In genomic region chr5:74897133-74897532, GRCm38 (mm10) we compare ENCODE assay signal across 14 mouse cellular contexts.
DNase-seq lines count a peak whose midpoint lies in the region; ATAC-seq and TF ChIP-seq lines count a peak whose summit lies in the region.
"Had no signal": no experiment of that assay in that cellular context is flagged by ENCODE, and none has a peak within 500 bp of the region (broad histone marks: within the 10 kb centered on the region; RNA-seq: fewer than 3 reads in every experiment).

No protein-coding gene starts in this region.

- ATAC-seq in heart, embryonic 11.5 days (replicated peaks; ENCODE audit: insufficient number of reproducible peaks, low FRiP score, low TSS enrichment), result no peak
- ATAC-seq in limb, embryonic 14.5 days (ENCODE audit: low FRiP score, low read depth), result no peak
- no peak for ATAC-seq in kidney, embryonic 14.5 days (ENCODE audit: low FRiP score, low TSS enrichment)
- ATAC-seq: hindbrain, embryonic 16.5 days; liver, embryonic 12.5 days had no signal

- H3K9me3 ChIP-seq in heart, embryonic 11.5 days (replicated peaks; ENCODE audit: control insufficient read depth, low read length), result no peaks in the 10 kb centered on the region
- no peaks in the 10 kb centered on the region for H3K9me3 ChIP-seq in limb, embryonic 14.5 days (ENCODE audit: control insufficient read depth, low read length)
- no peaks in the 10 kb centered on the region for H3K9me3 ChIP-seq in kidney, embryonic 14.5 days (ENCODE audit: control insufficient read depth, low read length)
- H3K9me3 ChIP-seq: forebrain, embryonic 10.5 days; liver, embryonic 12.5 days had no signal

- no peaks in the 10 kb centered on the region for H3K36me3 ChIP-seq in heart, embryonic 11.5 days (ENCODE audit: control insufficient read depth, insufficient read depth, low read length)
- no peaks in the 10 kb centered on the region for H3K36me3 ChIP-seq in limb, embryonic 14.5 days (ENCODE audit: control insufficient read depth, insufficient read depth, low read length)
- H3K36me3 ChIP-seq in kidney, embryonic 14.5 days (ENCODE audit: control insufficient read depth, insufficient read depth, low read length), result no peaks in the 10 kb centered on the region
- H3K36me3 ChIP-seq: forebrain, embryonic 10.5 days; liver, embryonic 12.5 days had no signal

- H3K4me1 ChIP-seq in heart, embryonic 11.5 days (ENCODE audit: control insufficient read depth, insufficient read depth, low read length), result no peaks in the 10 kb centered on the region
- no peaks in the 10 kb centered on the region for H3K4me1 ChIP-seq in brown adipose tissue, adult 24 weeks (ENCODE audit: control insufficient read depth, insufficient read depth, insufficient read length, low read length)
- 0 out of 2 replicates have a peak, but pooled peaks cover 10% of the 10 kb centered on the region for H3K4me1 ChIP-seq in limb, embryonic 14.5 days (ENCODE audit: control insufficient read depth, insufficient read depth, low read length)
- no peaks in the 10 kb centered on the region for H3K4me1 ChIP-seq in kidney, embryonic 14.5 days (ENCODE audit: control insufficient read depth, insufficient read depth, low read length)
- H3K4me1 ChIP-seq: liver, embryonic 12.5 days had no signal

- H3K4me2 ChIP-seq in heart, embryonic 11.5 days, result no peak overlapping the region
- no peak overlapping the region for H3K4me2 ChIP-seq in limb, embryonic 14.5 days (replicated peaks; ENCODE audit: low read depth, low read length, severe bottlenecking)
- H3K4me2 ChIP-seq in kidney, embryonic 14.5 days (replicated peaks; ENCODE audit: low read depth, low read length), result no peak overlapping the region
- H3K4me2 ChIP-seq: liver, embryonic 12.5 days; midbrain, embryonic 11.5 days had no signal

- WGBS in heart, embryonic 11.5 days (ENCODE audit: insufficient replicate concordance), result 84% methylated on average over 8 of the region's 8 CpGs
- 78% methylated on average over 8 of the region's 8 CpGs for WGBS in limb, embryonic 14.5 days
- 84% methylated on average over 8 of the region's 8 CpGs for WGBS in kidney, embryonic 14.5 days

- H3K27me3 ChIP-seq in heart, embryonic 11.5 days (ENCODE audit: control insufficient read depth, insufficient read depth, low read length), result no peaks in the 10 kb centered on the region
- no peaks in the 10 kb centered on the region for H3K27me3 ChIP-seq in limb, embryonic 14.5 days (ENCODE audit: control insufficient read depth, insufficient read depth, low read length)
- no peaks in the 10 kb centered on the region for H3K27me3 ChIP-seq in kidney, embryonic 14.5 days (ENCODE audit: control insufficient read depth, insufficient read depth, low read length)
- H3K27me3 ChIP-seq: liver, embryonic 12.5 days had no signal

- H3K4me3 ChIP-seq in heart, embryonic 11.5 days (ENCODE audit: low read depth, low read length), result no peak overlapping the region
- H3K4me3 ChIP-seq in brown adipose tissue, adult 24 weeks (ENCODE audit: insufficient read depth, low read depth, low read length), result no peak overlapping the region
- H3K4me3 ChIP-seq in limb, embryonic 14.5 days (replicated peaks; ENCODE audit: low read length), result no peak overlapping the region
- H3K4me3 ChIP-seq in kidney, embryonic 14.5 days (ENCODE audit: low read length), result no peak overlapping the region
- H3K4me3 ChIP-seq: forebrain, embryonic 10.5 days; liver, embryonic 12.5 days had no signal

- DNase-seq in heart, adult 18-20 months, result peak; percentile 43 to 77
- DNase-seq in Muller cell, postnatal 12 days (ENCODE audit: inconsistent ontology term), result peak; percentile 73
- DNase-seq in limb, embryonic 14.5 days (ENCODE audit: low spot score), result peak; percentile 61
- no peak for DNase-seq in layer of hippocampus, postnatal 14 days (ENCODE audit: low spot score in 2 of 2)
- DNase-seq: cerebellum, adult 8-10 months; kidney, adult 2 months; lung, postnatal 14 days had no signal

- no peak for TF ChIP-seq POLR2A in limb, embryonic 14.5 days (IDR thresholded peaks at IDR 0.05; ENCODE audit: borderline replicate concordance, extremely low read depth, insufficient read depth, insufficient read length)

- H3K27ac ChIP-seq in heart, embryonic 11.5 days (ENCODE audit: low read depth, low read length), result no peak overlapping the region
- peak overlapping the region; percentile 12; the same call in 1 of the 2 replicates for H3K27ac ChIP-seq in brown adipose tissue, adult 24 weeks (replicated peaks; ENCODE audit: low read depth, low read length)
- H3K27ac ChIP-seq in limb, embryonic 14.5 days (replicated peaks; ENCODE audit: low read depth, low read length), result no peak overlapping the region
- no peak overlapping the region for H3K27ac ChIP-seq in kidney, embryonic 14.5 days (ENCODE audit: low read depth, low read length)
- H3K27ac ChIP-seq: forebrain, embryonic 10.5 days; liver, embryonic 12.5 days had no signal

- H3K9ac ChIP-seq in heart, embryonic 11.5 days (ENCODE audit: low read depth, low read length), result no peak overlapping the region
- no peak overlapping the region for H3K9ac ChIP-seq in limb, embryonic 14.5 days (ENCODE audit: low read depth, low read length, severe bottlenecking)
- H3K9ac ChIP-seq in kidney, embryonic 14.5 days (ENCODE audit: low read depth, low read length), result no peak overlapping the region
- H3K9ac ChIP-seq: liver, embryonic 12.5 days had no signal

Comparison
In these comparisons a context has a peak if more than half of its experiments do, and no peak if none do; other contexts are left out.
1. DNase-seq: peak in heart, adult 18-20 months (2 of 2), Muller cell, postnatal 12 days (single experiment) and limb, embryonic 14.5 days (single experiment); none in layer of hippocampus, postnatal 14 days (0 of 2).